Mouse (Mus musculus) heart, postnatal 14 days (tissue): ENCODE measurements at regions not wholly inside any gene's neighbourhood (a gene's known extent, or its start where the extent isn't known, plus 50 kb on each side); places are given as distances from the start of the nearest gene placed in this dataset.

Source experiments
- DNase-seq, 2 experiments: peaks; one replicate each; pipeline ENCODE4 v3.0.0; 2021 to 2022
- intact Hi-C: fragments of 180-260 bp; cut with DNase I; formaldehyde crosslinking; loops from one replicate; pipeline ENCODE4 v1.15.1; 2025

DNA sequence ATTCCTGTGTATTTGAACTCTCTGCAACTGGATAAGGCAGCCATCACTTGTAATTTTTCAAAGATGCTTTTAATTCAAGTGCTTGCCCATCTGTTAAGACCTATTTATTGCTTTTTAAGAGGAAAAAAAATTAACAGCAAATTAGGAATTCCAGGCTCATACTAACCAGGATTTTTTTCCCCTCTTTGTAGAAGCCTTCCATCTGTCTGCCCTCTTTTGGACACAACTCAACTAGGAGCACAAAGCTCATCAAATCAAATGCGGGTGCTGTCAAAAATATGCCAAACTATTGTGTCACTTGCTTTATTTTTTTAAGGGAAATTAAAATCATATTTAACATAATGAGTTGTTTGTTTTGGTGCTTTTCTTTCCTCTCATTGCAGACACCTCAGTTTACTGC lies 55.6 kb upstream of the Gm6657 start:
- no peak for DNase-seq
- intact Hi-C loops: no loop called here
